Mouse (Mus musculus): Measurements from ENCODE around the gene Zfp14. TPM values are rescaled to one million over a fixed set of nuclear protein-coding genes. Genes with fewer than 3 reads are reported as not detected.

The Zfp14 gene
- total RNA-seq, 1 experiment from 2014 or later: 3.5 TPM

DNA sequence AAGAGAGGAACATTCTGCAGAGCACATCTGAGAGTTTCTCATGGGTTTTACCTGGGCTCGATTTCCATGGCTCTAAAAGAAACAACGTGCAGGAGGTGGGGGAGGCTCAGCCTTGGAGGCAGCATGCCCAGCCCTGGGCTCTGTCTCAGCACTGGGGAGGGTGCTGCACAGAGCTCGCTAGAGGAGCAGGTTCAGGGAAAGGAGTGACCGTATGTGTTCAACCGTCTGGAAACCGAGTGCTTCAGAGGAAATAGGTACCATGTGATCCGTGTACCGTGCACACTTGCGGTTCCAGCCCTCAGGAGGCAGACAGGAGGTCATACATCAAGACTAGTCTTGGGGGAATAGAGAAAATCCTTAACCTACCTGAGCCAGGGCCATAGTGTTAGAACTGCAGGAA lies 6.8 kb downstream of the Zfp14 start:
- peak; percentile 27 to 56; a peak in 2 of 4 replicates for ATAC-seq (replicated peaks in 1 of 2; ENCODE audit: insufficient read depth in 1 of 2, low FRiP score in 2 of 2, low TSS enrichment in 1 of 2, low read depth in 1 of 2, poor library complexity in 2 of 2, severe bottlenecking in 2 of 2)

DNA sequence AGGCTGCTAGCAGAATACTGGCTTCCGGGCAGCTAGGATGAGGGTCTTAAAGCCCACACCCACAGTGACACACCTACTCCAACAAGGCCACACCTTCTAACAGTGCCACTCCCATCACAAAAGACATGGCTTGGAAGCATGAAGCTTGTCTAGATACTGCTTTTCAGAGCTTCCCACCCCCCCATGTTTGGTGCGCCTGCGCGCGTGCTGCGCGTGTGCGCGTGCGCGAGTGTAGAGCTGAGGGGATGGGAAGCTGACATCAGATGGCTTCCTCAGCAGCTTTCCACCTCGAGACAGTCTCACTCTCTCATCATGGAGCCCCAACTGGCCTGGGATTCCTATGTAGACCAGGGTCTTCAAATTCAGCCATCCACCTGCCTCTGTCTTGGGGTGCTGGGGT lies 16.8 kb downstream of the Zfp14 start:
- no peak for ATAC-seq (replicated peaks in 1 of 2; ENCODE audit: insufficient read depth in 1 of 2, low FRiP score in 2 of 2, low TSS enrichment in 1 of 2, low read depth in 1 of 2, poor library complexity in 2 of 2, severe bottlenecking in 2 of 2)

DNA sequence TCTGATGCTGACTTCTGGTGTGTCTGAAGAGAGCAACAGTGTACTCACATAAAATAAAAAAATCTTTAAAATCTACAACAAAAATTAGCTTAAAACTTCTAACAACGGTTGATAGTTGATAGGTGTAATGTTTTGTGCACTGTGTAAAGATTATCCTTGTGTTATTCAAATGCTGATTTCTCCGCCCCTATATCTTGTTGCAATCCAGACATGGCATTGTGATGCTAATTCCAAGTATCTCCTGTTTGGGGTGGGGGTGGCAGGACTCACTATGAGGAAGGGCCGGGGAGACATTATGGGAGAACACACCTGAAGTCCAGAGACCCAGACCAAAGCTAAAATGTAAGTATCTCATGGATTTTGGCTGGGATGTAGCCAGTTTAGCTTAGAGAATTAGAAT lies 19.8 kb downstream of the Zfp14 start:
- no peak for ATAC-seq (replicated peaks in 1 of 2; ENCODE audit: insufficient read depth in 1 of 2, low FRiP score in 2 of 2, low TSS enrichment in 1 of 2, low read depth in 1 of 2, poor library complexity in 2 of 2, severe bottlenecking in 2 of 2)

- no peak for ATAC-seq (replicated peaks in 1 of 2; ENCODE audit: insufficient read depth in 1 of 2, low FRiP score in 2 of 2, low TSS enrichment in 1 of 2, low read depth in 1 of 2, poor library complexity in 2 of 2, severe bottlenecking in 2 of 2)
Observed at GRCm38 (mm10) chr7:30030677-30031076, 20.5 kb downstream of the Zfp14 start.

GRCm38 (mm10) chr7:30028572-30028971 lies 22.6 kb downstream of the Zfp14 start:
- ATAC-seq (replicated peaks in 1 of 2; ENCODE audit: insufficient read depth in 1 of 2, low FRiP score in 2 of 2, low TSS enrichment in 1 of 2, low read depth in 1 of 2, poor library complexity in 2 of 2, severe bottlenecking in 2 of 2): no peak

- ATAC-seq (replicated peaks in 1 of 2; ENCODE audit: insufficient read depth in 1 of 2, low FRiP score in 2 of 2, low TSS enrichment in 1 of 2, low read depth in 1 of 2, poor library complexity in 2 of 2, severe bottlenecking in 2 of 2): no peak
Observed at GRCm38 (mm10) chr7:30027331-30027730, 23.8 kb downstream of the Zfp14 start.

DNA sequence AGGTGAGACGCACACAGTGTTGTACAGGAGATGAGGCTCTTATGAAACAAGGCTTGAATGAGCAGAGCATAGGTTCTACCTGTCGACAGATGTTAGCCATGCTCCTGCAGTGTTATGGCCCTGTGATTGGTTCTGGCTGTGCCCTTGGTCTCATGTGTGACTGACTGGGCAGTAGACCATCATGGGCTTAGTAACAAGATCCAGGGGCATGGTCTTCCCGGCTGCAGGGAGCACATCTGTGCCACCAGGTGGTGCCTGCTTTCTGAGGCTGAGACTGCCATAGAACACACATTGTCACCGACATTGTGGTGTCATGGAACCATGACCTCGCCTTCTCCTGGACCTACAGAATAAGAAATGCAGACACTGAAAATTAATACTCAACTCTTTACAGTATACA lies 25.8 kb downstream of the Zfp14 start:
- ATAC-seq (replicated peaks in 1 of 2; ENCODE audit: insufficient read depth in 1 of 2, low FRiP score in 2 of 2, low TSS enrichment in 1 of 2, low read depth in 1 of 2, poor library complexity in 2 of 2, severe bottlenecking in 2 of 2): no peak

GRCm38 (mm10) chr7:30023800-30024199 lies 27.4 kb downstream of the Zfp14 start:
- ATAC-seq (replicated peaks in 1 of 2; ENCODE audit: insufficient read depth in 1 of 2, low FRiP score in 2 of 2, low TSS enrichment in 1 of 2, low read depth in 1 of 2, poor library complexity in 2 of 2, severe bottlenecking in 2 of 2): no peak

GRCm38 (mm10) chr7:30023324-30023723 lies 27.9 kb downstream of the Zfp14 start:
- no peak for ATAC-seq (replicated peaks in 1 of 2; ENCODE audit: insufficient read depth in 1 of 2, low FRiP score in 2 of 2, low TSS enrichment in 1 of 2, low read depth in 1 of 2, poor library complexity in 2 of 2, severe bottlenecking in 2 of 2)

GRCm38 (mm10) chr7:30019543-30019942 lies 31.6 kb downstream of the Zfp14 start:
- ATAC-seq (replicated peaks in 1 of 2; ENCODE audit: insufficient read depth in 1 of 2, low FRiP score in 2 of 2, low TSS enrichment in 1 of 2, low read depth in 1 of 2, poor library complexity in 2 of 2, severe bottlenecking in 2 of 2): no peak

DNA sequence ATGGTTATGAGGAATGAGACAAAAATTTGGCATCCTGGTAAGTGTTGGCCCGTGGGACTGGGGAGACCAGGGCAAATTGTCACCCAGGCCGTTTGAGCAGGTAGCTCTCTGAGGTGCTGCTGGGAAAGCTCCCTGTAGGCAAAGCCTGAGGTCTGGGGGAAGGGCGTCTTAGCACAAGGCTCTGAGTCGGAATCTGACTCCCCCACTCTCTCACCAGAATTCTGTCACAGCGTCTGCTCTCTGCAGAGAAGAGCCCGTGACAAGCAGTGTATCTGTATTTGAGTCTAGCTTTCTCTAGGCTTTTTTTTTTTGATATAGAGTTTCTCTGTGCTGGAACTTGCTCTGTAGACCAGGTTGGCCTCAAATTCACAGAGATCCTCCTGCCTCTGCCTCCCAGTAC lies 34.0 kb downstream of the Zfp14 start:
- no peak for ATAC-seq (replicated peaks in 1 of 2; ENCODE audit: insufficient read depth in 1 of 2, low FRiP score in 2 of 2, low TSS enrichment in 1 of 2, low read depth in 1 of 2, poor library complexity in 2 of 2, severe bottlenecking in 2 of 2)

DNA sequence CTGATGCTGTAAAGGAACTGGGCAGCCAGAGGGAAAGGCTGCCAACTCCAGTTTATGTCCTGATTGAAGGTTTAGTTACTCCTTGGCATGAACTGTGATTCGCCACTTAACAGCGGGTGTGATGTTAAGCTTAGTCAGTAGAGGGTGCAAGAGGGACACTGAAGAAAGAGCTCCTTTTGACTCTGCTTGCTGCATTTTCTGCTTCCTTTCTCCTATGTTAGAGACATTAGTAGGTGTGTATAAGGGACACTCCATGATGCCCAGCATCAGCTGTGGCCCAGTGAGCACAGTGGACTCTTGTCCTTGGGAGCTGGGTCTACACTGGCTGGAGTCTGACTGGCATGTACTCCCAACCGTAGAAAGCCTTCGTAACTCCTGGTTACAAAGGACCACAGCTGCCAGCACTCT lies 38.2 kb downstream of the Zfp14 start:
- peak; percentile 73 to 82 for ATAC-seq (replicated peaks in 1 of 2; ENCODE audit: insufficient read depth in 1 of 2, low FRiP score in 2 of 2, low TSS enrichment in 1 of 2, low read depth in 1 of 2, poor library complexity in 2 of 2, severe bottlenecking in 2 of 2)

GRCm38 (mm10) chr7:30010551-30011195 lies 40.5 kb downstream of the Zfp14 start:
- ATAC-seq (replicated peaks in 1 of 2; ENCODE audit: insufficient read depth in 1 of 2, low FRiP score in 2 of 2, low TSS enrichment in 1 of 2, low read depth in 1 of 2, poor library complexity in 2 of 2, severe bottlenecking in 2 of 2): no peak

- ATAC-seq (replicated peaks in 1 of 2; ENCODE audit: insufficient read depth in 1 of 2, low FRiP score in 2 of 2, low TSS enrichment in 1 of 2, low read depth in 1 of 2, poor library complexity in 2 of 2, severe bottlenecking in 2 of 2): no peak
Observed at GRCm38 (mm10) chr7:30009321-30010085, 41.7 kb downstream of the Zfp14 start.

GRCm38 (mm10) chr7:30008020-30008690 lies 43.0 kb downstream of the Zfp14 start:
- ATAC-seq (replicated peaks in 1 of 2; ENCODE audit: insufficient read depth in 1 of 2, low FRiP score in 2 of 2, low TSS enrichment in 1 of 2, low read depth in 1 of 2, poor library complexity in 2 of 2, severe bottlenecking in 2 of 2): no peak

DNA sequence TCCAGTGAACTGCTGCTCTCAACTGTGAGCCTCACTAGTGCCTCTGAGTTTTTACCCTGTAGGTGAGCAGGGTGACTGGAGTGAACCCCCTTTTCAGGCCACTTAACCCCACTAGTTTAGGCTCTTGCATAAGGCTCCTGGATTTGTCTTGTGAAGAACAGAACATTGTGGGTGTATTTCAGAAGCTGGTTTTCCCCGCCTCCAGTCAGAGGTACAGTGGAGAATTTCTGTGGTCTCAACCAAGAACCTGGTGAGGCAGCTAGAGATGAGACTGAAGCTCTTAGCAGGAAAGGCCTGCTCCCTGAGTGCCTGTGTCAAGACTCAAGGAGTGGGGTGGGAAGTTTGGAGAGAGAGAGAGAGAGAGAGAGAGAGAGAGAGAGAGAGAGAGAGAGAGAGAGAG lies 43.6 kb downstream of the Zfp14 start:
- ATAC-seq (replicated peaks in 1 of 2; ENCODE audit: insufficient read depth in 1 of 2, low FRiP score in 2 of 2, low TSS enrichment in 1 of 2, low read depth in 1 of 2, poor library complexity in 2 of 2, severe bottlenecking in 2 of 2): no peak

GRCm38 (mm10) chr7:30000601-30001000 lies 50.6 kb downstream of the Zfp14 start:
- no peak for ATAC-seq (replicated peaks in 1 of 2; ENCODE audit: insufficient read depth in 1 of 2, low FRiP score in 2 of 2, low TSS enrichment in 1 of 2, low read depth in 1 of 2, poor library complexity in 2 of 2, severe bottlenecking in 2 of 2)

GRCm38 (mm10) chr7:29995134-29995533 lies 56.0 kb downstream of the Zfp14 start:
- no peak for ATAC-seq (replicated peaks in 1 of 2; ENCODE audit: insufficient read depth in 1 of 2, low FRiP score in 2 of 2, low TSS enrichment in 1 of 2, low read depth in 1 of 2, poor library complexity in 2 of 2, severe bottlenecking in 2 of 2)
